Mouse (Mus musculus) common myeloid progenitor, adult 5-6 weeks (primary cell): ENCODE data around the gene Tnfrsf8. TPM values are rescaled to one million over a fixed set of nuclear protein-coding genes. Genes with fewer than 3 reads are reported as not detected.
A peak's percentile ranks its signal among the peaks of the same experiment; 100 is the strongest.

Experiments used
- ATAC-seq: replicated peaks from 2 replicates; pipeline ENCODE4 v1.8.0; 2016; ENCODE audit warnings: low read depth, mild to moderate bottlenecking, moderate TSS enrichment, inconsistent platforms; ENCODE audit not compliant: poor library complexity, severe bottlenecking
- total RNA-seq: library from RNA; stranded (forward); fragments of 200-1000, 187-1606 nt; gene quantifications from 2 replicates; pipeline ENCODE4 v1.2.3, GENCODE M21; 2017

Tnfrsf8 gene
- total RNA-seq, 1 experiment from 2014 or later = 0.05 TPM

GRCm38 (mm10) chr4:145273923-145274322, 41.0 kb downstream of the Tnfrsf8 start:
- no peak for ATAC-seq

- ATAC-seq = no peak
These were observed 42.2 kb downstream of the Tnfrsf8 start for GRCm38 (mm10) chr4:145272763-145273162.

GRCm38 (mm10) chr4:145271634-145272033, 43.3 kb downstream of the Tnfrsf8 start:
- ATAC-seq = no peak

- ATAC-seq = peak; percentile 48
These were observed 44.8 kb downstream of the Tnfrsf8 start for GRCm38 (mm10) chr4:145270136-145270535.

- ATAC-seq = peak; percentile 76
These were observed 47.3 kb downstream of the Tnfrsf8 start for GRCm38 (mm10) chr4:145267631-145268110.

- peak; percentile 10; the same call in 1 of the 2 replicates for ATAC-seq
These were observed 48.5 kb downstream of the Tnfrsf8 start for GRCm38 (mm10) chr4:145266505-145266904.

GRCm38 (mm10) chr4:145264761-145265160, 50.2 kb downstream of the Tnfrsf8 start:
- ATAC-seq = no peak

- ATAC-seq = no peak
These were observed 51.4 kb downstream of the Tnfrsf8 start for GRCm38 (mm10) chr4:145263583-145263982.

- no peak for ATAC-seq
These were observed 54.2 kb downstream of the Tnfrsf8 start for GRCm38 (mm10) chr4:145260802-145261201.

- 0 out of 2 replicates have a peak, but pooled peaks have one; percentile 7 for ATAC-seq
These were observed 57.1 kb downstream of the Tnfrsf8 start for GRCm38 (mm10) chr4:145257751-145258434.

- ATAC-seq = no peak
These were observed 58.8 kb downstream of the Tnfrsf8 start for GRCm38 (mm10) chr4:145256144-145256543.

- peak; percentile 80 for ATAC-seq
These were observed 60.5 kb downstream of the Tnfrsf8 start for GRCm38 (mm10) chr4:145254418-145254817.

- no peak for ATAC-seq
These were observed 62.4 kb downstream of the Tnfrsf8 start for GRCm38 (mm10) chr4:145252611-145253010.

- no peak for ATAC-seq
These were observed 63.4 kb downstream of the Tnfrsf8 start for GRCm38 (mm10) chr4:145251546-145251945.

- 0 out of 2 replicates have a peak, but pooled peaks have one; percentile 3 for ATAC-seq
These were observed 65.0 kb downstream of the Tnfrsf8 start for GRCm38 (mm10) chr4:145250002-145250401.

- ATAC-seq = no peak
These were observed 67.4 kb downstream of the Tnfrsf8 start for GRCm38 (mm10) chr4:145247556-145247955.

- ATAC-seq = peak; percentile 76
These were observed 68.6 kb downstream of the Tnfrsf8 start, which contains the start of gene Tnfrsf1b for GRCm38 (mm10) chr4:145246173-145247011. TSS of gene Tnfrsf1b (minus strand) at chr4:145246870.

GRCm38 (mm10) chr4:145245581-145245980, 69.4 kb downstream of the Tnfrsf8 start:
- ATAC-seq = no peak

- no peak for ATAC-seq
These were observed 70.3 kb downstream of the Tnfrsf8 start for GRCm38 (mm10) chr4:145244676-145245075.

- ATAC-seq = no peak
These were observed 72.1 kb downstream of the Tnfrsf8 start for GRCm38 (mm10) chr4:145242719-145243350.
